Comparison of ENCODE assay signal across 27 mouse cellular contexts in the genomic region with DNA sequence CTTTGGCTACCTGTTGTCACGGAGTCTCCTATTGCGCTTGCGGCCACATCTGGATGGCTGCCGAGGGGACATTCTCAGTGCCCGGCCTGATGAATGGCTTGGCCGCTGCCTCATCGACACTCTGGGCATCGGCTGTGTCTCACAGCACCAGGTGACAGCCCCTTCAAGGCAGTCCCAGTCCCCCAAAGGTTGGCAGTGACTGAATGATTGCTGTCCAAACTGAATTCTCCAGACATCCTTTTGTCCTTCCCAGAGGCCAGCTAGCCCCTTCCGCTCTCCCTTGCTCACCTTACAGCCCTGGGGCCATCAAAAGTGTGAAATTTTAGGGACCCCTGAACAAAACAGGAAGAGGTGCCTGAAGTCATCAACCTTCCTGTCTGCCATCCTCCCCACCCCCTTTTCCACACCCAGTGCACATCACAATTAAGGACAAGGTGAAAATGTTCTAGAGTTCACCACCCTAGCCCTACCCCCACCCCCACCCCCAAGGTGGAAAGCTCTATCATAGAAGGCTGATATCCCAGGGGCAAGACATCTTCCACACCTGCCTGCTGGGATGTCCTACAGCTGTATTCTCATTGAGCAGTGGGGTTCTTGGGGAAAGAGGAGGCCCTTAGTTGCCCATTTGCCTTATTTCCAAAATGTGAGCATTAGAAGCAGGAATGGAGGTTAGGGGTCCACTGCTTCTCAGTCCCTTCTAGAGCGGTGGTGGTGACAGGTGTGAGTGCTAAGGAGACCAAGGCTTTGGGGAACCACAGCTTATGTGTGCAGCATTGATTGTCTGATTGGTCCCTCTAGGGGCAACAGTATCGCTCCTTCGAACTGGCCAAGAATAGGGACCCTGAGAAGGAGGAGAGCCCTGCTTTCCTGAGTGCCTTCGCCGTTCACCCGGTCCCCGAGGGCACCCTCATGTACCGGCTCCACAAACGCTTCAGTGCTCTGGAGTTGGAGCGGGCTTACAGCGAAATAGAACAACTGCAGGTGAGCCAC. TPM values are rescaled to one million over a fixed set of nuclear protein-coding genes. Genes with fewer than 3 reads are reported as not detected.
DNase-seq lines count a peak whose midpoint lies in the region; ATAC-seq lines count a peak whose summit lies in the region.
"Had no signal": no experiment of that assay in that cellular context is flagged by ENCODE, and none has a peak within 500 bp of the region (broad histone marks: within the 10 kb centered on the region; RNA-seq: fewer than 3 reads in every experiment).

No protein-coding gene starts in this region.

- H3K4me1 ChIP-seq in limb, embryonic 13.5 days: peaks cover 36% of the 10 kb centered on the region
- peaks cover 57% of the 10 kb centered on the region for H3K4me1 ChIP-seq in limb, embryonic 10.5 days

- no peak for ATAC-seq in limb, embryonic 13.5 days (ENCODE audit: low FRiP score, low read depth)
- ATAC-seq: forebrain, embryonic 13.5 days; forebrain, embryonic 16.5 days; hindbrain, embryonic 16.5 days; intestine, embryonic 15.5 days; Patski had no signal

- H3K4me3 ChIP-seq in limb, embryonic 13.5 days: no peak overlapping the region
- no peak overlapping the region for H3K4me3 ChIP-seq in limb, embryonic 10.5 days
- H3K4me3 ChIP-seq: embryonic facial prominence, embryonic 13.5 days; forebrain, embryonic 10.5 days; forebrain, embryonic 13.5 days; heart, embryonic 12.5 days; heart, embryonic 15.5 days; hindbrain, embryonic 13.5 days; intestine, embryonic 15.5 days had no signal

- no peak overlapping the region for H3K27ac ChIP-seq in limb, embryonic 13.5 days
- no peak overlapping the region for H3K27ac ChIP-seq in limb, embryonic 10.5 days
- H3K27ac ChIP-seq: embryonic facial prominence, embryonic 10.5 days; embryonic facial prominence, embryonic 13.5 days; forebrain, embryonic 10.5 days; forebrain, embryonic 13.5 days; heart, embryonic 15.5 days; hindbrain, embryonic 10.5 days; hindbrain, embryonic 13.5 days; intestine, embryonic 15.5 days had no signal

- H3K36me3 ChIP-seq in limb, embryonic 13.5 days: peaks cover 68% of the 10 kb centered on the region
- H3K36me3 ChIP-seq in limb, embryonic 10.5 days: peaks cover 71% of the 10 kb centered on the region

- H3K4me2 ChIP-seq in limb, embryonic 13.5 days (replicated peaks): no peak overlapping the region
- H3K4me2 ChIP-seq: embryonic facial prominence, embryonic 13.5 days; forebrain, embryonic 13.5 days; heart, embryonic 12.5 days; heart, embryonic 15.5 days; hindbrain, embryonic 13.5 days; intestine, embryonic 15.5 days had no signal

- 89% methylated on average over 20 of the region's 20 CpGs for WGBS in limb, embryonic 13.5 days
- WGBS in limb, embryonic 10.5 days: 90% methylated on average over 20 of the region's 20 CpGs

- H3K27me3 ChIP-seq in limb, embryonic 13.5 days: no peaks in the 10 kb centered on the region; the same call in 1 of the 2 replicates
- H3K27me3 ChIP-seq in limb, embryonic 10.5 days (ENCODE audit: low read depth, poor library complexity, severe bottlenecking): peaks cover 35% of the 10 kb centered on the region
- H3K27me3 ChIP-seq: heart, embryonic 12.5 days; heart, embryonic 15.5 days; intestine, embryonic 15.5 days; Patski had no signal

- peak; percentile 18 to 27 for DNase-seq in cerebellum, postnatal 10 days
- no peak for DNase-seq in cerebellum, adult 8-10 months
- no peak for DNase-seq in limb, embryonic 10.5 days (ENCODE audit: low spot score)
- DNase-seq in thymus, postnatal 4 days: peak; percentile 7
- no peak for DNase-seq in thymus, adult 18-20 months
- DNase-seq: adrenal gland, postnatal 10 days; adrenal gland, postnatal 36 days; cerebellum, adult 18-20 months; cerebellum, adult 9-11 months; cerebellum, postnatal 36 days; embryo, embryonic 11 days; gastrocnemius, postnatal 25 days; heart, postnatal 10 days; heart, postnatal 36 days had no signal

- H3K9ac ChIP-seq in limb, embryonic 13.5 days: peak overlapping the region; percentile 13; the same call in 1 of the 2 replicates
- H3K9ac ChIP-seq: embryonic facial prominence, embryonic 13.5 days; heart, embryonic 15.5 days; hindbrain, embryonic 13.5 days; intestine, embryonic 15.5 days had no signal

- H3K9me3 ChIP-seq in limb, embryonic 13.5 days: no peaks in the 10 kb centered on the region
- H3K9me3 ChIP-seq in limb, embryonic 10.5 days (replicated peaks): no peaks in the 10 kb centered on the region
- H3K9me3 ChIP-seq: embryonic facial prominence, embryonic 10.5 days; embryonic facial prominence, embryonic 13.5 days; forebrain, embryonic 10.5 days; forebrain, embryonic 13.5 days; heart, embryonic 12.5 days; heart, embryonic 15.5 days; hindbrain, embryonic 10.5 days; hindbrain, embryonic 13.5 days; intestine, embryonic 15.5 days had no signal

RNA-seq across cellular contexts. Expression of a gene that starts 3.3 kb away (rescaled TPM):
- polyA plus RNA-seq in limb, embryonic 13.5 days (2015; fragmentation: Nextera tagmentation; extraction: Ambion mirVana): 31.6 and 33.3 TPM in 2 replicates
- 15.1 and 19.0 TPM in 2 replicates for polyA plus RNA-seq in limb, embryonic 10.5 days (2016; fragmentation: Nextera tagmentation; extraction: Ambion mirVana)

RNA-seq across cellular contexts. Expression of a gene that starts 12.5 kb away (rescaled TPM):
- polyA plus RNA-seq in limb, embryonic 13.5 days (2015; fragmentation: Nextera tagmentation; extraction: Ambion mirVana): 120 and 128 TPM in 2 replicates
- polyA plus RNA-seq in limb, embryonic 10.5 days (2016; fragmentation: Nextera tagmentation; extraction: Ambion mirVana): 177 and 197 TPM in 2 replicates

RNA-seq across cellular contexts. Expression of a gene that starts 33.2 kb away (rescaled TPM):
- polyA plus RNA-seq in limb, embryonic 13.5 days (2015; fragmentation: Nextera tagmentation; extraction: Ambion mirVana): 0.17 and 0.49 TPM in 2 replicates
- 0.05 TPM in 1 of 2 replicates, not detected in the other for polyA plus RNA-seq in limb, embryonic 10.5 days (2016; fragmentation: Nextera tagmentation; extraction: Ambion mirVana)
- polyA plus RNA-seq: heart, embryonic 12.5 days; heart, embryonic 15.5 days; Patski had no signal

RNA-seq across cellular contexts. Expression of a gene that starts 34.4 kb away (rescaled TPM):
- polyA plus RNA-seq in limb, embryonic 13.5 days (2015; fragmentation: Nextera tagmentation; extraction: Ambion mirVana): 51.2 and 51.3 TPM in 2 replicates
- 21.5 and 34.3 TPM in 2 replicates for polyA plus RNA-seq in limb, embryonic 10.5 days (2016; fragmentation: Nextera tagmentation; extraction: Ambion mirVana)

RNA-seq across cellular contexts. Expression of a gene that starts 49.0 kb away (rescaled TPM):
- polyA plus RNA-seq in limb, embryonic 13.5 days (2015; fragmentation: Nextera tagmentation; extraction: Ambion mirVana): 1.6 and 2.2 TPM in 2 replicates
- polyA plus RNA-seq in limb, embryonic 10.5 days (2016; fragmentation: Nextera tagmentation; extraction: Ambion mirVana): 0.13 and 0.15 TPM in 2 replicates
- polyA plus RNA-seq: Patski had no signal

Comparison
In these comparisons a context has a peak if more than half of its experiments do, and no peak if none do; other contexts are left out.
1. DNase-seq: peak in cerebellum, postnatal 10 days (2 of 2) and thymus, postnatal 4 days (single experiment); none in cerebellum, adult 8-10 months (single experiment), limb, embryonic 10.5 days (single experiment) and thymus, adult 18-20 months (0 of 2).